Mouse (Mus musculus) urinary bladder, adult 2 months (tissue): ENCODE data around the gene Sel1l3. TPM values are rescaled to one million over a fixed set of nuclear protein-coding genes. Genes with fewer than 3 reads are reported as not detected.

Experiments used
- DNase-seq: peaks from one replicate; pipeline ENCODE4 v3.0.0; 2022; ENCODE audit warnings: low spot score
- polyA plus RNA-seq: library from polyadenylated mRNA; depleted of rRNA; stranded (reverse); fragments of >200 nt; gene quantifications from 2 replicates; pipeline ENCODE4 v1.2.3, GENCODE M21; 2012

Gene Sel1l3
- polyA plus RNA-seq, 1 experiment = 6.6 TPM

- DNase-seq = no peak
Measured at GRCm38 (mm10) chr5:53174461-53174860, 39.3 kb downstream of the Sel1l3 start.

DNA sequence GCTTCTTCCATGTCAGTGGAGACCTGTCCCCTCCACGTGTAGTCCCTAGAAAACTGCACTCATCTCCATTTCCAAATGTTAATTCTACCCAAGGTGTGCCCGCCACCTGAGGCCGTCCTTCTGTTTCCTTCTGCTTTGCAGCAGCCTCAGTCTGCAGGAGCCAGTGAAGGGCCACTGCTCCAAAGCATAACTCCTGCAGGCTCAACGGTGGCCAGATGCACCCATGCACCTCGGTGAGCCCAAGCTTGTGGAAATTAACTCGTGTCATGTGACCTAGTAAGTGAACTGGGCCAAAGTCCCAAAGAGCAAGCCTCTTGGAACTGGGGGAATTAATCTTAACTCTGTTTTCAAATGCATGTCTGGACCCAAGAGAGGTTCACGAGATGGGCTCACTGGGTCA is 40.8 kb downstream of the Sel1l3 start:
- DNase-seq = no peak

GRCm38 (mm10) chr5:53172256-53172636 is 41.5 kb downstream of the Sel1l3 start:
- no peak for DNase-seq

- no peak for DNase-seq
Measured at GRCm38 (mm10) chr5:53171611-53172255, 42.0 kb downstream of the Sel1l3 start.

- no peak for DNase-seq
Measured at GRCm38 (mm10) chr5:53167564-53167963, 46.2 kb downstream of the Sel1l3 start.

DNA sequence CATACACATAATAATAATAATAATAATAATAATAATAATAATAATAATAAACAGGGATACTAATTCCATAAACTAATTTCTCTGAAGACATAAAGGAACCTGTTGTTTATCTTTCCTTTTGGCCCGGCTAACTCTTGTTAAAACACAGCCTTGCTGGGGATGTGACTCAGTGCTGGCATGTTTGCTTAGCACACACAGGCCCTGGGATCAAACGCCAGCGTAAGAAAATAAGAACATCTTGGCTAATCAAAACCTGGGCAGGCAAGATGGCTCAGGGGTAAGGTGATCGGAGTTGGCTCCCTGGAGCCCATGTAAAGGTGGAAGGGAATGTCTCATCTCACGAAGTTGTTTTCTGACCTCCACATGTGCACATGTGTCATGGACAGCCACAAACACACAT is 48.1 kb downstream of the Sel1l3 start:
- no peak for DNase-seq

GRCm38 (mm10) chr5:53162436-53162835 is 51.3 kb downstream of the Sel1l3 start:
- DNase-seq = no peak

DNA sequence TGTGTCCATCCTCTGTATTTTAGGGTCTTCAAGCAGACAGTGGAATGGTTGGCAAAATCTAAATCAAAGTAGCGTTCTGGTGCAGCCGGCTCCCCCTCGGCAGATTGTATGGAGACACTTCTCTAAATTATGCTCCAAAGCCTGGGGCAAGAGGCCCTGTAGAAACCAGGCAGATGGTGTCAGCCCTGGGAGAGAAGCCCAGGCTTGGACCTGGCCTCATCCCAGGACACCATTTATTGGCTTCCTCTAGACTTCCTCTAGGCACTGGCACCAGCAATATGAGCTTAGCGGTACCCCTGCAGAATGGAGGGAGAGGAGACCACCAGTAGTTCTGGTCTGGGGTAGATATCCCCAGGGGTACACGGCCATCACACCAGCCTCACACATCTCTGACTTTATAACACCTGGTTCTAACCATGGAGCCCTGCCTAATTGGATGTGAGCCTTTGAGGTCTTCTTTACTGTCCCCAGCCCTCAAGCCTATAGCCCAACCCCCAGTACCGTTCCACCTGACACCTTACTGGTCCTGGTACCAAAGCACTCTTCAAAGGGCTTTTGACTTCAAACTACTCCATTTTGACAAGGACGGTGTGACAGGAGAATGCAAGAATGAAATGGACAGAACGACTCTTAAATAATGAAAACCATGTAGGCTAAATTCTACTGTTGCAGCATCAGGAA is 52.1 kb downstream of the Sel1l3 start:
- DNase-seq = no peak

GRCm38 (mm10) chr5:53160207-53160606 is 53.5 kb downstream of the Sel1l3 start:
- no peak for DNase-seq

- DNase-seq = no peak
Measured at GRCm38 (mm10) chr5:53159631-53160030, 54.1 kb downstream of the Sel1l3 start.

DNA sequence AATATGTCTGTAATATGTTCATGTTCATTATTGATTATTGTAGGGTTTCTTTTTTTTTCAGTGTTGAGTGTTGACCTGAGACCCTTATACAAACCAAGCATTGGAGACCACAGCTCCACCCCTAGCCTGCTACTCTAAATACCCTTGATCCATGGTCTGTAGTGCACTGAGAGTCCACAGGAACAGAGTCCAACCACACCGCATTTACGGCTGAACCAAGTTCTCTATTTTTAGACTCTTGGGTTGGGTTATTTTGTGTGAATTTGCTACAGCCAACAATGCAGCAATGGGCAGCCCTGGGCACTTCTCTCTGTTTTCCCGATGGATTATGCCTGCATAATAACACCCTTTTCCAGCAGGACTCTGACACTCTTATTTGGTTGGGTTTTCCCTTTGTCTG is 54.6 kb downstream of the Sel1l3 start:
- no peak for DNase-seq

DNA sequence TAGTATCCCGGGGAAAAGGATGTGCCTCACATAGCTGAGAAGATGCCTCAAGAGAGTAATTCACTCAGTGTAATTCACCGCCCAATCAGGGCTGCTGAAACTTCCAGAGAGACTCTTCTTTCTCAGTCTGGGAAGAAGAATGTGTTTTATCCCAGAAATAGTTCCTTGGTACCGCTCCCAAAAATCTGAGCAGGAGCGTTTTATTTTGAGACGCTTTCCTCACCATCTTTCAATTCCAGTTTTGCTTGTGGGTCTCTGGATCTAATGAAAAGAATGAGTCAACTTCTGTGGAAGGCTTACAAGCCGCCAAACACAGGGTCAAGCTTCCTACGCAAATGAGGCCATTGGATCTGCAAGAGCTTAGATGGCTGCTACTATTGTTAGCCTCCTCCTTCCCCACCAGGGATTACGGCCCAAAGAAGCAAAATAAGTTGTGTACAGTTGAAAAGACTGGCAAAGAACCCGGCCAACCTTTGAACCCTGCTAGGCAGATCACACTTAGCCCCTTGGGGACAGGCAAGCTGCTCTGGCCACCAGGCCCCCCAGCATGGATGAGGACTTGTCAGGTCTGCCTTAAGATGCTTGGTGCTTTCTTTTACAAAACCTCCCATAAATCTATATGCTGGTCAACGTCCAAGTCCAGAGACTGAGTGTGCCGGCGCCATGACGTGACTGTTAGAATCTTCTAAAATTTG is 57.6 kb downstream of the Sel1l3 start:
- DNase-seq = no peak

DNA sequence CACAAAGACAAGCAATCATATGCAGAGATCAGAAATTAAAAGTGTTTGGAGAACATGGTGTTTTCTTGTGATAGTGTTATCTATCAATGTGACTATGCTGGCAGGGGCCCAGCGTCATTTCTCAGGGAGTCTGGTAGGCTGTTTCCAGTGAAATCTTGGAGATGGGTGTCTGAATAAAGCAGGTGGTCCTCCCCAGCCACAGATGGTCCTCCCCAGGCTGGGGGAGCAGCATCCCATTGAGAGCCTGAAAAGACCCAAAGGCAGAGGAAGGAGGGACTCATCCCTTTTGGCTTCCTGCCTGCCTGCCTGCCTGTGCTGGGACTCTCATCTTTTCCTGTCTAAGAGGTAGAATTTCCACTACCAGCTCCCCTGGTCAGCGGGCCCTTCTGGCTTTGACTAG is 59.2 kb downstream of the Sel1l3 start:
- DNase-seq = no peak

- no peak for DNase-seq
Measured at GRCm38 (mm10) chr5:53154078-53154477, 59.6 kb downstream of the Sel1l3 start.

GRCm38 (mm10) chr5:53153144-53153543 is 60.6 kb downstream of the Sel1l3 start:
- no peak for DNase-seq

DNA sequence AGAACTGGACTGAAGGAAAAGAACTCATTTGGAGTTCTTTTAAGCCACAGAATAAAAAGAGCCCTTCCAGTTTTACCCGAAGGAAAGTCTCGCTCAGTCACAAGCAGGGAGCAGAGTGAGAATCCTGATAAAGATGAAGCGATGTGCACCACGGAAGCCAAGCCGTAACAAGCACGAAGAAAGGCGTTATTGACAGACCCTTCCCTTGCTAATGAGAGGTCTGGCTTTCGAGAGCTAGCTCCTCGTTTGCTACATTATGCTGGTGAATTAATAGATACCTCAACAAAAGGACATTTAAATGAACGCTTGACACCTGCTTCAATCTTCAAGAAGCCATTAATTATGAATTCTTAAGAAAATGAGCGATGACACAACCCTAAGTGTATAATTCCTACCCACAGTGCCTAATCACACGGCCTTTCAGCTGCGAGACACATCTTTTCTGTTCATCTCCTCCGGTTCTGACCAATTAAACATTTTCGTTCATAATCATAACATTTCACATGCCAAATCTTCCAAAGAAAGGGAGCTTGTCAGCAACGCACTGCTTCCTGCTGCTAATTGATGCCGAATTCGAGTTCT is 62.3 kb downstream of the Sel1l3 start:
- no peak for DNase-seq

DNA sequence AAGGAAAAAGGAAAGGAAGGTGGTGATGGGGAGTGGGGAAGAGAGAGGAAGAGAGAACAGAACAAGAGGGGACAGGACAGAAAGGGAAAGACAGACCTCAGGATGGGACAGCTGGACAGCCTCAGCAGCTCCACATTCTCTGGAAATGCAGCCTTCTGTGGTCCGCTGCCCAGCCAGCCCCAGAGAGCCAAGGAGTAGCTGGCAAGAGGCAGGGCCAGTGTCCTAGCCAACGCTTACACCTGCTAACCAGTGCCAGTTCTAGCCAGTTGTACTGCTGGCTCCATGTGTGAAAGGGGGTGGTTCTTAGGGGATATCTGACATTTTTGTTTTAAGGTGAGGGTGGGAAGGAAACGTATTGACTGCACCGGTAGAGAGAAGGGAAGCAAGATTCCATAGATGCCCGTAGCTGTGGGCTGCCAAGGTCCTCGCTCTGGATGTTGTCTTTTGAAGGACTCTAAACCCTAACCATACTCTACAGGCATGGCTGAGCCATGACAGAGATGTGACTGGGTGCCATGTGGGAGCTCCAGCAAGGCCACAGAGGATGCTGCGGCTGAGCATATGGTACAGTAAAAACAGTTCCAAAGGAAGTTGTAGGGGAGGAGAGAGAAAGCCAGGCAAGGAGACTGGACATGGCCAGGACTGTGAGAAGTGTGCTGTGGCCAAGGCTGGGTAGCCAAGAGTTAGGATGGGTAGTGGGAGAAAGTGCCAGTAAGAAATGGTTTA is 64.6 kb downstream of the Sel1l3 start:
- DNase-seq = no peak

GRCm38 (mm10) chr5:53148160-53148923 is 65.4 kb downstream of the Sel1l3 start:
- no peak for DNase-seq

- DNase-seq = no peak
Measured at GRCm38 (mm10) chr5:53147418-53147817, 66.3 kb downstream of the Sel1l3 start.

- no peak for DNase-seq
Measured at GRCm38 (mm10) chr5:53146684-53147061, 67.1 kb downstream of the Sel1l3 start.

GRCm38 (mm10) chr5:53146049-53146683 is 67.6 kb downstream of the Sel1l3 start:
- DNase-seq = no peak
